Mouse (Mus musculus) heart, postnatal 0 days (tissue): Measurements from ENCODE around the gene Qtrt2. TPM values are rescaled to one million over a fixed set of nuclear protein-coding genes. Genes with fewer than 3 reads are reported as not detected.

Experiments used
- ATAC-seq: fragments of 200-750 bp; cut with Nextera tagmentation; 2 replicates; pipeline ENCODE4 v1.8.0; 2017; ENCODE audit warnings: low read depth, moderate number of reproducible peaks, moderate library complexity; ENCODE audit not compliant: insufficient read depth
- DNase-seq: peaks from one replicate; pipeline ENCODE4 v3.0.0-alpha.2; 2016; ENCODE audit warnings: low spot score
- H3K27ac ChIP-seq: fragments of 300-500 bp; sonication (generic); 2 replicates; pipeline ENCODE4 v1.5.1; 2014; ENCODE audit warnings: low read depth, mild to moderate bottlenecking
- H3K27me3 ChIP-seq: fragments of 300-500 bp; sonication (generic); 2 replicates; pipeline ENCODE4 v1.6.1; 2014; ENCODE audit warnings: low read length, mixed read lengths; ENCODE audit not compliant: control insufficient read depth, insufficient read depth
- H3K36me3 ChIP-seq: fragments of 300-500 bp; sonication (generic); replicated peaks from 2 replicates; pipeline ENCODE4 v1.6.1; 2014; ENCODE audit warnings: low read length, mixed read lengths; ENCODE audit not compliant: control insufficient read depth, insufficient read depth
- H3K4me1 ChIP-seq: fragments of 300-500 bp; sonication (generic); 2 replicates; pipeline ENCODE4 v1.6.1; 2014; ENCODE audit warnings: antibody characterized with exemption; ENCODE audit not compliant: control insufficient read depth, insufficient read depth
- H3K4me2 ChIP-seq: fragments of 300-500 bp; sonication (generic); 2 replicates; pipeline ENCODE4 v1.6.1; 2014; ENCODE audit warnings: low read depth, mild to moderate bottlenecking, low read length, moderate library complexity
- H3K4me3 ChIP-seq: fragments of 300-500 bp; sonication (generic); 2 replicates; pipeline ENCODE4 v1.5.1; 2014; ENCODE audit warnings: low read depth, low read length
- H3K9ac ChIP-seq: fragments of 300-500 bp; sonication (generic); replicated peaks from 2 replicates; pipeline ENCODE4 v1.6.1; 2014; ENCODE audit warnings: low read depth, low read length, mixed read lengths
- H3K9me3 ChIP-seq: fragments of 300-500 bp; sonication (generic); replicated peaks from 2 replicates; pipeline ENCODE4 v1.6.1; 2016; ENCODE audit warnings: low read length; ENCODE audit not compliant: control insufficient read depth
- CTCF ChIP-seq: IDR thresholded peaks from 2 replicates; pipeline ENCODE4 v1.5.1; 2016; ENCODE audit warnings: antibody characterized with exemption, control low read depth, low read depth
- EP300 ChIP-seq: IDR thresholded peaks from 2 replicates; pipeline ENCODE4 v1.6.1; 2016; ENCODE audit warnings: antibody characterized with exemption, low read depth
- WGBS: fragments of 180-500 bp; shearing (Covaris S2); extraction: QIAGEN DNeasy Blood & Tissue Kit; methylation state at CpG from one replicate; pipeline ENCODE4 v1.1.7; 2014; 5-methylcytosine and 5-hydroxymethylcytosine counted together
- polyA plus RNA-seq: library from polyadenylated mRNA; unstranded; fragments of >200 nt; fragmentation: Nextera tagmentation; extraction: Ambion mirVana; gene quantifications from 2 replicates; pipeline ENCODE4 v1.2.1, GENCODE M21; 2015
- total RNA-seq: library from RNA; depleted of rRNA; stranded (reverse); fragments of >200 nt; gene quantifications from 2 replicates; pipeline ENCODE4 v1.2.3, GENCODE M21; 2014; ENCODE audit warnings: low replicate concordance

Gene Qtrt2
- total and polyA plus RNA-seq, 2 experiments from 2014 or later = 9.5 to 30.0 TPM

DNA sequence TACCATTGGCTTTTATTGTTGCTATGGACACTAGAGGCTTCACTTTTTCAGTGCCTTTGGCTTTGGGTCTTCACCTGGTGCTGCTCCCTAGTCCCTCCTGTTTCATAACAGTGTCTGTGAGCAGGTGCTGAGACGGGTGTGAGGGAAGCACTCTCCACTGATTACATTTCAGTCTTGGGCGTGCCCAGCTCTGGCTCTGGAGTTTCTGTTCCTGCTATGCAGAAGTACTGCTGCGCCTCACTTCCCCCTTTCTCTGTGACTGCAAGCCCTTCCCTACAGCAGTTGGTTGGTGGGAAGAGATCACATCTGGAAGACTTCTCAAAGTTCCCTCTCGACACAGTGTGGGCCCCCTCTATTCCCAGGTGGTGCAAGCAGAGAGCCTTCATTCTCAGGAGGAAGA is 25.0 kb upstream of the Qtrt2 start:
- Histone ChIP-seq H3K4me1 (no peaks in the 10 kb centered on the region), H3K9ac (no peak overlapping the region), H3K27me3 (no peaks in the 10 kb centered on the region), H3K9me3 (no peaks in the 10 kb centered on the region), H3K4me2 (no peak overlapping the region), H3K27ac (no peak overlapping the region), H3K4me3 (no peak overlapping the region), H3K36me3 (0 out of 2 replicates have a peak, but pooled peaks cover 6% of the 10 kb centered on the region)
- ATAC-seq (no peak), DNase-seq (no peak)
- 72% methylated on average over 4 of the region's 4 CpGs for WGBS
- TF ChIP-seq CTCF (no peak), EP300 (no peak)

DNA sequence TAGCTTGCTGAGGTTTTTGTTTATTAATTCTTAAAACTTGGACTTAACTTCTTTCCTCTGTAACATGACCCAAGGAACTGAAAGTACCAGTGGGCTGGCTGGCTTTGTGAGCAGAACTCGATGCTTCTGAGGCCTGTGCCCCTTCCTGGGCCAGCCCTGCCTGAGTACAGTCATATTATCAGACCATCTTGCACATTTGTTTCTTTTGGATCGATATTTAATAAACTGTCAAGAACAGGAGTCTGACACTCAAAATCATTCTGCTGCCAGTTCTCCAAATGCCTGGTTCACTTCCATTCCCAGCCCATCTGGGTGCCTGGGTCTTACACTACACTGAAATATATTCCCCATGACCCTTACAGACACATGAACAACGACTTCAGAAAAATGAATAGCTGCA is 19.3 kb upstream of the Qtrt2 start:
- Histone ChIP-seq H3K36me3 (no peaks in the 10 kb centered on the region), H3K4me1 (no peaks in the 10 kb centered on the region), H3K4me3 (no peak overlapping the region), H3K9me3 (no peaks in the 10 kb centered on the region), H3K9ac (no peak overlapping the region), H3K4me2 (no peak overlapping the region), H3K27me3 (no peaks in the 10 kb centered on the region), H3K27ac (no peak overlapping the region)
- DNase-seq = no peak
- ATAC-seq = no peak
- WGBS = 64% methylated on average over 3 of the region's 3 CpGs
- no peak for TF ChIP-seq CTCF
- TF ChIP-seq EP300 = no peak

DNA sequence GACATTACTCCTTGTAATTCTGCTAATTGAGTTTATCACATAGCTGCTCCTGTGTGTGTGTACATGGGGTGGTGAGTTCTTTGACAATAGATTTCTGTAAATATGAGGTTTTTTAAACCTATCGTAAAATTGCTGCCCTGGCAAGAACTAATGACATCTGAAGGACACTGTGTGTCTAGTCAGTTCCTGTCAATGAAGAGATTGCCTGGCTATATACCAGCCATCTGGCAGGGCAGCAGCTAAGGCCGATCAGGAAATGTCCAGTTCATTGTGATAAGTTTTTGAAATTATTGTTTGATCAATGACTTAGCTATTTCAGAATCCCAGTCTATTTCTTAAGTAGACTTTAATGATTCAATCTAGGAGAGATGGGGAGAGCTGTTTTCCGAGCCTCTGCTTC is 18.7 kb upstream of the Qtrt2 start:
- ATAC-seq = no peak
- Histone ChIP-seq H3K27me3 (no peaks in the 10 kb centered on the region), H3K9me3 (no peaks in the 10 kb centered on the region), H3K4me3 (no peak overlapping the region), H3K27ac (no peak overlapping the region), H3K36me3 (no peaks in the 10 kb centered on the region), H3K9ac (no peak overlapping the region), H3K4me2 (no peak overlapping the region), H3K4me1 (no peaks in the 10 kb centered on the region)
- no peak for DNase-seq
- no peak for TF ChIP-seq EP300
- no peak for TF ChIP-seq CTCF
- 79% methylated on average over 3 of the region's 3 CpGs for WGBS

DNA sequence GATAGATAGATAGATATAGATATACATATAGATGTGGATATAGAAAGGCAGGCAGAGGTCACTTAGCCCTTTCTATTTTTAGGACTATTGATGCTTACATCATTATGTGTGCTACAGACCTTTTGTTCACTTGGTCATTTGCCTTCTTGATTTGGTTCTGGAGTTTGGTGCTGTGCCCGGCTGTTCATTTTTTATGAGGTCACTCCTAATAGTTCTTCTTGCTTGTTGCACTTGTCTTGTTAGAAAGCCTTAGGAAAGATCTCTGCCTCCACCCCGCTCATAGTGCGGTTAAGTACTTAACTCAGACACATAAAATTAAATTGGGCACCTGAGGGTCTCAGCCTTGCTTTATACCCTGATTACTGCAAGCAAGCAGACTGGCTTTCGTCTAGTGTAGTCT is 14.2 kb upstream of the Qtrt2 start:
- Histone ChIP-seq H3K9ac (no peak overlapping the region), H3K4me2 (no peak overlapping the region), H3K27ac (no peak overlapping the region), H3K36me3 (no peaks in the 10 kb centered on the region), H3K9me3 (no peaks in the 10 kb centered on the region), H3K4me1 (no peaks in the 10 kb centered on the region), H3K4me3 (no peak overlapping the region), H3K27me3 (no peaks in the 10 kb centered on the region)
- ATAC-seq = no peak
- WGBS = 91% methylated on average over 4 of the region's 4 CpGs
- DNase-seq = no peak
- TF ChIP-seq CTCF = no peak
- no peak for TF ChIP-seq EP300

DNA sequence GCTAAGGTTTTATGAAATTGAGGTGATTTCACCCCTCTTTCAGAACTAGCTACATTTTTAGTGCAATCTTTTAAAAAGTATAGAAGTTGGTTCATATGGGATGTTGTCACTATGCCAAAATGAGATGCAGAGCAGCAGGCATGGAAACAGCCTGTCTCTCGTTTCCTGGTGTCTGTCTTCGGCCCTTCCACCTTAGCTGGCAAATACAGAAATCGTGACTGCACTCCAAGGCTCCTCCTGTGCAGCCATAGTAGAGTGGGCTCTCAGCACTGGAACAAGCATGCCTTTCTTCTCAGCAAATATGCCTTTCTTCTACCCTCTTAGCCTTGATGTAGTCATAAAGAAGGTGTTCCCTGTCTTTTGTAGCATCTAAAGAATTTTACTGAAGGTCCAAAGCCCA is 9.3 kb upstream of the Qtrt2 start:
- H3K27me3 ChIP-seq = no peaks in the 10 kb centered on the region
- H3K36me3 ChIP-seq = no peaks in the 10 kb centered on the region
- no peak overlapping the region for H3K4me3 ChIP-seq
- DNase-seq = no peak
- no peak overlapping the region for H3K9ac ChIP-seq
- WGBS = 67% methylated on average over 3 of the region's 3 CpGs
- H3K27ac ChIP-seq = no peak overlapping the region
- TF ChIP-seq EP300 (no peak), CTCF (no peak)
- H3K9me3 ChIP-seq = no peaks in the 10 kb centered on the region
- no peak for ATAC-seq
- no peaks in the 10 kb centered on the region for H3K4me1 ChIP-seq
- no peak overlapping the region for H3K4me2 ChIP-seq

DNA sequence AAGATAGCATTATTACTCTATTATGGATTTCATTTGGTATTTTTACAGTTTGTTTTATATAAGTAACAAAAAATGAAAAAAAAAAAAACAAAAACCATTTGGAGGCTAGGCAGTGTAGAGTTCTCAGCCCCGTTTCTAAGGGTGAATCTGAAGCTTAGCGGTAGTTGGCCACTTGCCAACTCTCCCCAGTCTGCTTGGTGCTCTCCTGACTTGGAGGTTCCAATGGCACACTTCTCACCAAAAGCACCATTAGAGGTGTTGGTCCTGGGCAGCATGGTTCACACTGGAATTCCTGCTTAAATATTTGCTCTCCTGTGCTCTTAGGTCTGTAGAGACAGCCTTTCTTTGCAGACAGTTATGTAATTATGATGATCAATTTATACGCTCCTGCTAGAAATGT is 8.8 kb upstream of the Qtrt2 start:
- Histone ChIP-seq H3K4me2 (no peak overlapping the region), H3K9ac (no peak overlapping the region), H3K9me3 (no peaks in the 10 kb centered on the region), H3K27ac (no peak overlapping the region), H3K27me3 (no peaks in the 10 kb centered on the region), H3K36me3 (no peaks in the 10 kb centered on the region), H3K4me3 (no peak overlapping the region), H3K4me1 (no peaks in the 10 kb centered on the region)
- TF ChIP-seq CTCF (no peak), EP300 (no peak)
- no peak for DNase-seq
- WGBS = 59% methylated on average over 3 of the region's 3 CpGs
- no peak for ATAC-seq
